20 mouse cellular contexts compared by ENCODE assay signal in the genomic region with DNA sequence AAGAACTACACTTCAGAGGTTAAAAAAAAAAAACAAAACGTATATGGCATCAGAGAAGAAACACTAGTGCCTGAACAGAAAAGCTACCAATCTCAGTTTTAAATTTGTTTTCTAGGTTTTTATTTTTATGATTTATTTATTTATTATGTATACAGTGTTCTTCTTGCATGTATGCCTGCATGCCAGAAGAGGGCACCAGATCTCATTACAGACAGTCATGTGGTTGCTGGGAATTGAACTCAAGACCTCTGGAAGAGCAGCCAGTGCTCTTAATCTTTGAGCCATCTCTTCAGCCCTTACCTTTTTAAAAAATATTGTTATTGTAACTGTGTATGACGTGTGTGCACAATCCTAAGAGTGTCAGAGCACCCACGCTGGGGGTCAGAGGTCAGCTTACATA. TPM values are rescaled to one million over a fixed set of nuclear protein-coding genes. Genes with fewer than 3 reads are reported as not detected.
DNase-seq lines count a peak whose midpoint lies in the region; ATAC-seq and TF ChIP-seq lines count a peak whose summit lies in the region.
"Had no signal": no experiment of that assay in that cellular context is flagged by ENCODE, and none has a peak within 500 bp of the region (broad histone marks: within the 10 kb centered on the region; RNA-seq: fewer than 3 reads in every experiment).

No protein-coding gene starts in this region.

- POLR2A ChIA-PET in Patski (lab: Charles Lee) = interaction anchor here (0.5 to 0.6 kb wide), 2 partner anchors 371 to 758 kb away, joined by 3 to 4 read pairs; no protein-coding TSS in a partner anchor

- H3K27ac ChIP-seq in forebrain, postnatal 0 days (ENCODE audit: low read depth, low read length) = no peak overlapping the region
- no peak overlapping the region for H3K27ac ChIP-seq in forebrain, embryonic 12.5 days
- no peak overlapping the region for H3K27ac ChIP-seq in kidney, embryonic 15.5 days
- H3K27ac ChIP-seq: hindbrain, embryonic 13.5 days; limb, embryonic 13.5 days; macrophage had no signal

- CTCF ChIA-PET in Patski (lab: Charles Lee) = interaction anchor here (0.8 to 2.5 kb wide), 10 partner anchors 10 to 95 kb away, joined by 3 to 7 read pairs (median 4); no protein-coding TSS in a partner anchor

- peaks cover 8% of the 10 kb centered on the region for H3K36me3 ChIP-seq in forebrain, postnatal 0 days (ENCODE audit: insufficient read depth)
- peaks cover 11% of the 10 kb centered on the region for H3K36me3 ChIP-seq in forebrain, embryonic 12.5 days (replicated peaks)
- peaks cover 15% of the 10 kb centered on the region for H3K36me3 ChIP-seq in kidney, embryonic 15.5 days

- no peak for ATAC-seq in forebrain, postnatal 0 days
- ATAC-seq in forebrain, embryonic 12.5 days (ENCODE audit: low FRiP score) = no peak
- no peak for ATAC-seq in kidney, embryonic 15.5 days (replicated peaks; ENCODE audit: low FRiP score)
- no peak for ATAC-seq in Patski
- no peak for ATAC-seq in granulocyte monocyte progenitor cell, adult 5-6 weeks (replicated peaks; ENCODE audit: poor library complexity, severe bottlenecking)

- TF ChIP-seq CTCF in forebrain, postnatal 0 days (IDR thresholded peaks at IDR 0.05; ENCODE audit: low read depth) = peak; percentile 41
- peak; percentile 72 for TF ChIP-seq CTCF in Patski (IDR thresholded peaks at IDR 0.05)

- H3K4me1 ChIP-seq in forebrain, postnatal 0 days (ENCODE audit: insufficient read depth) = peaks cover 5% of the 10 kb centered on the region; the same call in 1 of the 2 replicates
- peaks cover 9% of the 10 kb centered on the region for H3K4me1 ChIP-seq in forebrain, embryonic 12.5 days
- H3K4me1 ChIP-seq in kidney, embryonic 15.5 days = peaks cover 18% of the 10 kb centered on the region

- H3K4me3 ChIP-seq in forebrain, postnatal 0 days (ENCODE audit: low read depth, low read length) = no peak overlapping the region
- H3K4me3 ChIP-seq in forebrain, embryonic 12.5 days (replicated peaks) = no peak overlapping the region
- H3K4me3 ChIP-seq in kidney, embryonic 15.5 days (replicated peaks) = no peak overlapping the region
- H3K4me3 ChIP-seq: erythroblast, embryonic 14.5 days; hindbrain, embryonic 13.5 days; limb, embryonic 13.5 days had no signal

- 92% methylated on average over 3 of the region's 3 CpGs for WGBS in forebrain, postnatal 0 days
- WGBS in forebrain, embryonic 12.5 days = 88% methylated on average over 3 of the region's 3 CpGs
- 78% methylated on average over 3 of the region's 3 CpGs for WGBS in kidney, embryonic 15.5 days

- no peak overlapping the region for H3K4me2 ChIP-seq in forebrain, postnatal 0 days (ENCODE audit: low read depth)
- no peak overlapping the region for H3K4me2 ChIP-seq in forebrain, embryonic 12.5 days
- no peak overlapping the region for H3K4me2 ChIP-seq in kidney, embryonic 15.5 days
- H3K4me2 ChIP-seq: hindbrain, embryonic 13.5 days; limb, embryonic 13.5 days had no signal

- no peak for DNase-seq in forebrain, postnatal 0 days
- DNase-seq in kidney, postnatal 36 days = peak; percentile 31 to 38
- DNase-seq in 416B (ENCODE audit: low read depth) (peak; percentile 43), Patski (ENCODE audit: low read depth, low spot score) (no peak)
- no peak for DNase-seq in cerebellum, postnatal 14 days
- DNase-seq: cerebellum, adult 18-20 months; kidney, postnatal 14 days; right cerebral cortex, postnatal 14 days; thymus, postnatal 14 days had no signal

- H3K27me3 ChIP-seq in forebrain, postnatal 0 days (ENCODE audit: insufficient read depth, low read length) = no peaks in the 10 kb centered on the region
- no peaks in the 10 kb centered on the region for H3K27me3 ChIP-seq in forebrain, embryonic 12.5 days
- H3K27me3 ChIP-seq in kidney, embryonic 15.5 days = no peaks in the 10 kb centered on the region
- no peaks in the 10 kb centered on the region for H3K27me3 ChIP-seq in Patski
- H3K27me3 ChIP-seq: hindbrain, embryonic 13.5 days; limb, embryonic 13.5 days had no signal

- in situ Hi-C loops in Patski (cut with MboI; ENCODE audit: low pct_unique_long_range_greater_than_20kb) = loop anchor here (25.0 kb wide), 1 partner anchor 268 kb away; a partner anchor contains a TSS

- H3K9ac ChIP-seq in forebrain, postnatal 0 days = no peak overlapping the region
- H3K9ac ChIP-seq in forebrain, embryonic 12.5 days = no peak overlapping the region
- H3K9ac ChIP-seq in kidney, embryonic 15.5 days = no peak overlapping the region
- H3K9ac ChIP-seq: hindbrain, embryonic 13.5 days; limb, embryonic 13.5 days had no signal

- H3K9me3 ChIP-seq in forebrain, postnatal 0 days (ENCODE audit: low read length) = no peaks in the 10 kb centered on the region
- peaks cover 5% of the 10 kb centered on the region; the same call in 1 of the 2 replicates for H3K9me3 ChIP-seq in forebrain, embryonic 12.5 days
- H3K9me3 ChIP-seq in kidney, embryonic 15.5 days (replicated peaks) = peaks cover 3% of the 10 kb centered on the region; the same call in 1 of the 2 replicates

RNA-seq across cellular contexts. Expression of a gene that starts 6.4 kb away (rescaled TPM):
- total RNA-seq in forebrain, postnatal 0 days (2014; rRNA removed) = 80.7 and 125 TPM in 2 replicates
- 37.3 and 41.8 TPM in 2 replicates for polyA plus RNA-seq in forebrain, postnatal 0 days (2015; fragmentation: Nextera tagmentation; extraction: Ambion mirVana)
- 42.6 and 47.2 TPM in 2 replicates for polyA plus RNA-seq in forebrain, embryonic 12.5 days (2016; fragmentation: Nextera tagmentation; extraction: Ambion mirVana)
- polyA plus RNA-seq in kidney, embryonic 15.5 days (2015; fragmentation: Nextera tagmentation; extraction: Ambion mirVana) = 114 and 121 TPM in 2 replicates
- polyA plus RNA-seq in Patski (2021) = 198 TPM
- 12.0 and 26.3 TPM in 2 replicates for total RNA-seq in granulocyte monocyte progenitor cell, adult 5-6 weeks (2014; fragmentation: Nextera tagmentation)
- 17.9 and 19.2 TPM in 2 replicates for total RNA-seq in granulocyte monocyte progenitor cell, adult 5-6 weeks (2017)

RNA-seq across cellular contexts. Expression of a gene that starts 28.3 kb away (rescaled TPM):
- not detected in 2 replicates for total RNA-seq in forebrain, postnatal 0 days (2014; rRNA removed)
- not detected in 2 replicates for polyA plus RNA-seq in forebrain, postnatal 0 days (2015; fragmentation: Nextera tagmentation; extraction: Ambion mirVana)
- polyA plus RNA-seq in forebrain, embryonic 12.5 days (2016; fragmentation: Nextera tagmentation; extraction: Ambion mirVana) = not detected in 2 replicates
- polyA plus RNA-seq in kidney, embryonic 15.5 days (2015; fragmentation: Nextera tagmentation; extraction: Ambion mirVana) = not detected in 2 replicates
- polyA plus RNA-seq in Patski (2021) = not detected
- not detected in 2 replicates for total RNA-seq in granulocyte monocyte progenitor cell, adult 5-6 weeks (2014; fragmentation: Nextera tagmentation)
- total RNA-seq in granulocyte monocyte progenitor cell, adult 5-6 weeks (2017) = not detected in 2 replicates
- total RNA-seq: monocyte, adult 5-6 weeks; neutrophil, adult 5-6 weeks had no signal
- polyA plus RNA-seq: erythroblast, embryonic 14.5 days; heart, embryonic 10.5 days; hindbrain, embryonic 13.5 days; limb, embryonic 13.5 days; macrophage; stomach, embryonic 14.5 days had no signal

RNA-seq across cellular contexts. Expression of a gene that starts 42.0 kb away (rescaled TPM):
- not detected in 2 replicates for total RNA-seq in forebrain, postnatal 0 days (2014; rRNA removed)
- polyA plus RNA-seq in forebrain, postnatal 0 days (2015; fragmentation: Nextera tagmentation; extraction: Ambion mirVana) = 0.05 and 0.11 TPM in 2 replicates
- 0.09 TPM in 1 of 2 replicates, not detected in the other for polyA plus RNA-seq in forebrain, embryonic 12.5 days (2016; fragmentation: Nextera tagmentation; extraction: Ambion mirVana)
- polyA plus RNA-seq in kidney, embryonic 15.5 days (2015; fragmentation: Nextera tagmentation; extraction: Ambion mirVana) = 0.30 and 0.44 TPM in 2 replicates
- not detected for polyA plus RNA-seq in Patski (2021)
- total RNA-seq in granulocyte monocyte progenitor cell, adult 5-6 weeks (2014; fragmentation: Nextera tagmentation) = not detected in 2 replicates
- not detected in 2 replicates for total RNA-seq in granulocyte monocyte progenitor cell, adult 5-6 weeks (2017)
- total RNA-seq: monocyte, adult 5-6 weeks; neutrophil, adult 5-6 weeks had no signal
- polyA plus RNA-seq: erythroblast, embryonic 14.5 days; stomach, embryonic 14.5 days had no signal

RNA-seq across cellular contexts. Expression of a gene that starts 47.4 kb away (rescaled TPM):
- total RNA-seq in forebrain, postnatal 0 days (2014; rRNA removed) = 0.08 TPM in 1 of 2 replicates, not detected in the other
- not detected in 2 replicates for polyA plus RNA-seq in forebrain, postnatal 0 days (2015; fragmentation: Nextera tagmentation; extraction: Ambion mirVana)
- 0.06 and 0.08 TPM in 2 replicates for polyA plus RNA-seq in forebrain, embryonic 12.5 days (2016; fragmentation: Nextera tagmentation; extraction: Ambion mirVana)
- 0.16 and 0.23 TPM in 2 replicates for polyA plus RNA-seq in kidney, embryonic 15.5 days (2015; fragmentation: Nextera tagmentation; extraction: Ambion mirVana)
- polyA plus RNA-seq in Patski (2021) = 0.06 TPM
- total RNA-seq in granulocyte monocyte progenitor cell, adult 5-6 weeks (2014; fragmentation: Nextera tagmentation) = not detected in 2 replicates
- not detected in 2 replicates for total RNA-seq in granulocyte monocyte progenitor cell, adult 5-6 weeks (2017)
- total RNA-seq: monocyte, adult 5-6 weeks had no signal
- polyA plus RNA-seq: erythroblast, embryonic 14.5 days; macrophage had no signal

Comparison
In these comparisons a context has a peak if more than half of its experiments do, and no peak if none do; other contexts are left out.
1. DNase-seq: peak in kidney, postnatal 36 days (2 of 2) and 416B (single experiment); none in forebrain, postnatal 0 days (single experiment), Patski (single experiment) and cerebellum, postnatal 14 days (0 of 2).